Mouse (Mus musculus): Measurements from ENCODE around the gene Abl1.

GRCm38 (mm10) chr2:31801416-31801815, 113.2 kb downstream of the Abl1 start:
- TF ChIP-seq POLR2A (IDR thresholded peaks at IDR 0.05; ENCODE audit: insufficient read length, low read depth), result no peak
- no peak for TF ChIP-seq E2F4 (IDR thresholded peaks at IDR 0.05; ENCODE audit: insufficient read depth)
- no peak for TF ChIP-seq REST (IDR thresholded peaks at IDR 0.05; ENCODE audit: insufficient read depth, insufficient read length)
- TF ChIP-seq USF1 (IDR thresholded peaks at IDR 0.05; ENCODE audit: low read depth), result no peak
- TF ChIP-seq MYOG (IDR thresholded peaks at IDR 0.05; ENCODE audit: control insufficient read depth in 1 of 3, insufficient read depth in 1 of 3, insufficient read length in 2 of 3, low read depth in 2 of 3), result no peak
- no peak for TF ChIP-seq CEBPB (IDR thresholded peaks at IDR 0.05; ENCODE audit: insufficient read depth, poor library complexity, severe bottlenecking)
- no peak for TF ChIP-seq SRF (IDR thresholded peaks at IDR 0.05; ENCODE audit: control insufficient read depth, insufficient read length, low read depth)
